Mouse (Mus musculus) CD4-positive, CD25-positive, alpha-beta regulatory T cell, adult 4 months (primary cell): ENCODE measurements at regions not wholly inside any gene's neighbourhood (a gene's known extent, or its start where the extent isn't known, plus 50 kb on each side); places are given as distances from the start of the nearest gene placed in this dataset.

ENCODE experiments used
- ATAC-seq: one replicate; pipeline ENCODE4 v1.8.0; 2017

GRCm38 (mm10) chr1:60823006-60823665, 63.7 kb upstream of the Ctla4 start:
- ATAC-seq = peak; percentile 100

- ATAC-seq = no peak
Observed at GRCm38 (mm10) chr1:60824218-60825125, 62.3 kb upstream of the Ctla4 start.

- no peak for ATAC-seq
Observed at GRCm38 (mm10) chr1:60825256-60826186, 61.3 kb upstream of the Ctla4 start.

GRCm38 (mm10) chr1:60826981-60827380, 59.8 kb upstream of the Ctla4 start:
- ATAC-seq = no peak

- ATAC-seq = peak; percentile 70
Observed at GRCm38 (mm10) chr1:60828152-60828551, 58.6 kb upstream of the Ctla4 start.

- no peak for ATAC-seq
Observed at GRCm38 (mm10) chr1:60829849-60830248, 57.0 kb upstream of the Ctla4 start.

- ATAC-seq = peak; percentile 29
Observed at GRCm38 (mm10) chr1:60833668-60834067, 53.1 kb upstream of the Ctla4 start.
